Mouse (Mus musculus) cerebellum, adult 11-12 months (tissue): ENCODE measurements around the gene Yy1.
"Not testable (repeated sequence)": the region's sequence is repeated elsewhere in the genome, so short reads cannot be mapped to it uniquely, and the experiment has no call there.

Experiments
- DNase-seq: peaks from one replicate; pipeline ENCODE4 v3.0.0; 2022

Yy1 gene

GRCm38 (mm10) chr12:108827641-108828040, 34.9 kb downstream of the Yy1 start:
- peak; percentile 45 for DNase-seq

- DNase-seq, result peak; percentile 39
These were observed 36.9 kb downstream of the Yy1 start for GRCm38 (mm10) chr12:108829636-108830035.

GRCm38 (mm10) chr12:108830358-108830757, 37.6 kb downstream of the Yy1 start:
- no peak for DNase-seq

GRCm38 (mm10) chr12:108831966-108832643, 39.3 kb downstream of the Yy1 start:
- DNase-seq, result peak; percentile 78

GRCm38 (mm10) chr12:108832851-108833250, 40.1 kb downstream of the Yy1 start:
- peak; percentile 81 for DNase-seq

GRCm38 (mm10) chr12:108833408-108833807, 40.6 kb downstream of the Yy1 start:
- DNase-seq, result peak; percentile 51

GRCm38 (mm10) chr12:108834337-108834736, 41.6 kb downstream of the Yy1 start:
- DNase-seq, result peak; percentile 51

GRCm38 (mm10) chr12:108834786-108835185, 42.0 kb downstream of the Yy1 start:
- peak; percentile 71 for DNase-seq

- no peak for DNase-seq
These were observed 42.6 kb downstream of the Yy1 start for GRCm38 (mm10) chr12:108835208-108835839.

- DNase-seq, result peak; percentile 98
These were observed 43.2 kb downstream of the Yy1 start, which contains the start of the genes Slc25a29 and Slc25a47 for GRCm38 (mm10) chr12:108835840-108836409. Gene Slc25a29, minus strand, starts transcription at chr12:108835883. Gene Slc25a47, plus strand, starts transcription at chr12:108836046.

GRCm38 (mm10) chr12:108836722-108837121, 43.9 kb downstream of the Yy1 start:
- peak; percentile 52 for DNase-seq

GRCm38 (mm10) chr12:108841181-108841580, 48.4 kb downstream of the Yy1 start:
- DNase-seq, result no peak

- DNase-seq, result no peak
These were observed 49.9 kb downstream of the Yy1 start for GRCm38 (mm10) chr12:108842663-108843062.

- not testable (repeated sequence) for DNase-seq
These were observed 55.3 kb downstream of the Yy1 start for GRCm38 (mm10) chr12:108848033-108848432.

GRCm38 (mm10) chr12:108849488-108850022, 56.8 kb downstream of the Yy1 start:
- DNase-seq, result no peak

GRCm38 (mm10) chr12:108850129-108850528, 57.4 kb downstream of the Yy1 start:
- DNase-seq, result no peak

- no peak for DNase-seq
These were observed 58.1 kb downstream of the Yy1 start for GRCm38 (mm10) chr12:108850886-108851285.

- no peak for DNase-seq
These were observed 60.0 kb downstream of the Yy1 start for GRCm38 (mm10) chr12:108852822-108853221.

- no peak for DNase-seq
These were observed 62.3 kb downstream of the Yy1 start for GRCm38 (mm10) chr12:108855081-108855480.

GRCm38 (mm10) chr12:108856186-108856585, 63.4 kb downstream of the Yy1 start:
- no peak for DNase-seq

- DNase-seq, result no peak
These were observed 64.3 kb downstream of the Yy1 start for GRCm38 (mm10) chr12:108857109-108857508.

GRCm38 (mm10) chr12:108857589-108858184, 64.9 kb downstream of the Yy1 start:
- DNase-seq, result no peak

GRCm38 (mm10) chr12:108858486-108858885, 65.7 kb downstream of the Yy1 start:
- no peak for DNase-seq
